Mouse (Mus musculus) bone marrow, adult 2 months (tissue): ENCODE results near the gene Sipa1l3.

Experiments used
- CTCF ChIP-seq: fragments of 200-500 bp; IDR thresholded peaks from 2 replicates; pipeline ENCODE4 v1.5.1; 2011; ENCODE audit warnings: low read length, control low read depth; ENCODE audit not compliant: control insufficient read depth, insufficient read depth
- POLR2A ChIP-seq: fragments of 200-500 bp; IDR thresholded peaks from 2 replicates; pipeline ENCODE4 v1.6.1; 2011; ENCODE audit warnings: low read depth, mild to moderate bottlenecking, control low read depth, low read length, borderline replicate concordance; ENCODE audit not compliant: control insufficient read depth

- no peak for TF ChIP-seq CTCF
- no peak for TF ChIP-seq POLR2A
Measured at GRCm38 (mm10) chr7:29340247-29340646, 178.2 kb downstream of the Sipa1l3 start.
